Mouse (Mus musculus) cerebellum, postnatal 14 days (tissue): ENCODE measurements around the gene Gm34653.
"Not testable (repeated sequence)": the region's sequence is repeated elsewhere in the genome, so short reads cannot be mapped to it uniquely, and the experiment has no call there.

Experiments used
- DNase-seq, 2 experiments: peaks; one replicate each; pipeline ENCODE4 v3.0.0; 2021; ENCODE audit warnings: mixed read lengths in 2 of 2

Gm34653 gene

GRCm38 (mm10) chr2:34832766-34833457, at the start of gene Gm34653:
Gm34653 (plus strand) TSS chr2:34833007.
- DNase-seq, result not testable (repeated sequence)

DNA sequence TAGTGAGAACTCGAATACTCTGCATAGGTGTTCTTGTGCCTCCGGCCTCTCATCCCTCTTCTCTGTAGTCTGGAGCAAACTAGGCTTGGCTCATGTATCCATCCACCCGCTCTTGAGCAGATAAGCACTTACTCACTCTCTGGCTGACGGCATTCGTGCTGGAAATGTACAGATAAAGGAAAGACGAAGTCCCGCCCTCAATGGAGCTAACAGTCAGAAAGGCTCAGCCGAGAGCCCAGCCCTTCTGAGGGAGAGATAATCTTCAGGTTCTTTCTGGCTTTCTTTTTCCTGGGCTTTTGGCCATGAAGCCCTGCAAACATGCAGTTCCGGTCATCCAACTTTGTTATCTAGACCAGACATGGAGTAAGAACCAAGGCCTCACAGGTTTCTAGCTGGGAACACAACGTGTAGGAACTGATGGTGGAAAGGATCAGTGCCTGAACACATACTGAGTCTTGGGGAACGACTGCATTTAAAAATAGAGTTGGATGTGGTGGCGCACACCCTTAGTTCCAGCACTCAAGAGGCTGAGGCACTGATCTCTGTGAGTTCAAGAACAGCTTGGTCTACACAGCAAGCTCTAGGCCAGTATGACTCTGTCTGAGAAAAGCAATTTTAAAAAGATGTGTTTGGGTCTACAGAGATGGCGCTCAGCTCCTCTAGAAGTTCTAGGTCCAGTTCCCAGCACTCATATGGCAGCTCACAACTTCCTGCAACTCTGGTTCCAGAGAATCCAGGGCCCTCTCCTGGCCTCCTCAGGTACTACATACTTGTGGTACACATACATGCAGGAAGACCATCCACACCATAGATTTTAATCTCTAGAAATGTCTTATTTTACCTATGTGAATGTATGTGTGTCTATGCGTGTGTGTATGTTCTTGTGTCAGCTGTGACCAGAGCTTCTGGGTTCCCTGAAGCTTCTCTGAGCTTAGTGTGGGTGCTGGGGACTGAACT, 49.5 kb upstream of the Gm34653 start:
- no peak for DNase-seq

- DNase-seq, result peak; percentile 45 to 56
These were observed 48.7 kb upstream of the Gm34653 start for GRCm38 (mm10) chr2:34784085-34784484.

GRCm38 (mm10) chr2:34790282-34790681, 42.5 kb upstream of the Gm34653 start:
- no peak for DNase-seq

DNA sequence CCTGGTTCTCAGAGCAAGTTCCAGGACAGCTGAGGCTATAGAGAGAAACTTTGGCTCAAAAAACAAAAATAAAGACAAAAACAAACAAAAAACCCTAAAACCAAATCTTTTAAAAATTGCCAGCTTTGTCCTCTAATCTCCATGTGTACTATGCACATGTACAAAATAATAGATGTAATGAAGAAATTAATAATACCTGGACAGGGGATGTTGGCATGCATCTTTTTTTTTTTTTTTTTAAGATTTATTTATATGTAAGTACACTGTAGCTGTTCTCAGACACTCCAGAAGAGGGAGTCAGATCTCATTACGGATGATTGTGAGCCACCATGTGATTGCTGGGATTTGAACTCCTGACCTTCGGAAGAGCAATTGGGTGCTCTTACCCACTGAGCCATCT, 40.3 kb upstream of the Gm34653 start:
- DNase-seq, result not testable (repeated sequence)

- DNase-seq, result no peak
These were observed 38.3 kb upstream of the Gm34653 start for GRCm38 (mm10) chr2:34794511-34794910.

DNA sequence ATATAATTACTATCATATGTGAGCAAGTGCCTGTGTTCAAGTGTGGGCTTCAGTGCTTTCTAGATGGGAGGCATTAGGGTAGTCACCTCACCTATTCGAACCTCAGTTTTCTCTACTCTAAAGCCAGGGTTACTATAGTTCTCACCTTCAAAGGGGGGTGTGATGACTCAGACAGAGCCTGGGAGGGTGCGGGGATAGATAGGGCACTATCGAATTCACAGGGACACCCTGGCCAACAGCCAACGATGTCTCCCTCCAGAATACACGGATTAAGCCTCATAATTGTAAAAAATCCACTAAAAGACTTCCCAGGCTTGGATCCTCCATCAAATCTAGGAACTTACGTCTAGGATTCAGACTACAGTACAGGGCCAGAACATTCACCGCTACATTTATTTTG, 37.4 kb upstream of the Gm34653 start:
- no peak for DNase-seq

DNA sequence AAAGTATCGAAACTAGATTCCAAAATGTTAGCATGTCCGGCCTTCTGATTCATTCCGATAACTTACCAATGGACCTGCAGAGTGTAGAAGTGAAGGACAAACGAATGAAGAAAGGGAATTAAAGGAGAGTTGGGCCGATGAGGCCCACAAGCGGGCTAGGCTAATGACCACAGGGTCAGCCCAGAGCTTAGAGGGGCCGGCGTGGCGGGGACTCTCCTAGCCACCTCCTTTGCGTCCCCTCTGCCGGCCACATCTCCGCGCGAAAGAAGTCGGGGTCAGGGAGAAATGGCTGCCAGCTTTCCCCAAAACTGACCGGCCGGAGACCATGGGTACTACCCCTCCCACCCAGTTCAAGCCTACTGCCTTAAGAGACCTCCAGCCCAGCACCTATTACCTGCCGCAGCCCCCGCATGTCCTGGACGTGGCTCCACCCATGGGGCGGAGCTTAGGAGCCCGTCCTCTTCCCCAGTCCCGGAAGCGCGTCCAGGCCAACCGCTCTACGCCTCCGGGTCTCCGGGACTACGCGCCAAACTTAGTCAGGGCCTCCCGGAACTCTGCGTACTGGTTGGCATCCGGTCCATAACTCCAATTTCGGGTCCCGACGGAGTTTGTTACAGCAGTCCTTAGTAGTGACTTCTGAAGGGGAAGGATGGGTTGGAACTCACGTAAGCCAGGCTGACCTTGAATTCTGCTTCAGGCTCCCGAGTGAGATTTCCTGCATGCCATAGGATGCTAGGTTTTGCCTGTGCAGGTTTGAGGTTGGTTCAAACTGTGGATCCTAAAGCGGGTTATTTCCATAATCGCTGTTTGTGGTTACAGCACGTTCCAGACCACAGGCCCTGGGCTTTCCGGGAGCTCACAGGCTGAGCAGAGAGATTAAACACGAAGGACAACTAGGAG, 33.2 kb upstream of the Gm34653 start, which contains the start of gene Rabepk:
Gene Rabepk, minus strand, starts transcription at position 556 of the 900 bp plus-strand sequence.
- peak; percentile 81 to 82 for DNase-seq

GRCm38 (mm10) chr2:34800371-34800770, 32.4 kb upstream of the Gm34653 start:
- no peak for DNase-seq

GRCm38 (mm10) chr2:34801516-34802482, 31.0 kb upstream of the Gm34653 start:
- DNase-seq, result peak; percentile 97 to 98

DNA sequence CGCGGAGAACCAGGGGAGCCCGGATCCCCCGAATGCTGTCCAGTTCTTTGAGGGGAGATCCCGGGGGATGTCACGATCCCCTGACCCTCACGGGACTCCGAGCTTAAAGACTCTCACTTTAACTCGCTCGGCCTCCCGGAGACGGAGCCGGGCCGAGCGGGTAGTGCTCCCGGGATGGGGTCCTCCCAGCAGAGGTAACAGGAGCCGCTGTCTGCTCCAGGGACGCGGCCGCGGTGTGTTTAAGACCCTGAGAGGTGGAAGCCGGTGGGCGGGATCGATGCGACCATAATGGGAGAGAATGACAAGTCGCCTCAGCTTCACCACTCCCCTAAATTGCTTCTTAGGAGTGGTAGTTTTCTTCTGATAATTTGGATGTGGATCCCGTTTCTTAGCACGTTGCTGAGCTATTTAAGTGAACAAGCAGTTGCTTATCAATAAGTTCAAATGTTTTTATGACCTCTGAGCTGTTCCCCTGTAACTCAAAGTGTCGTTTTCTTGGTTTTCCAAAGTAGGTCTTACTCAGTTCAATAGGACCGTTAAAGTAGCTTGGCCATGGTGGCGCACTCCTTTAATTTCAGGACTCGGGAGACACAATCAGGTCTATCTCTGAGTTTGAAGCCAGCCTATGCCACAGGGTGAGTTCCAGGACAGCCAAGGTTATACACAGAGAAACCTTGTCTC, 30.1 kb upstream of the Gm34653 start:
- peak; percentile 45 to 50 for DNase-seq

DNA sequence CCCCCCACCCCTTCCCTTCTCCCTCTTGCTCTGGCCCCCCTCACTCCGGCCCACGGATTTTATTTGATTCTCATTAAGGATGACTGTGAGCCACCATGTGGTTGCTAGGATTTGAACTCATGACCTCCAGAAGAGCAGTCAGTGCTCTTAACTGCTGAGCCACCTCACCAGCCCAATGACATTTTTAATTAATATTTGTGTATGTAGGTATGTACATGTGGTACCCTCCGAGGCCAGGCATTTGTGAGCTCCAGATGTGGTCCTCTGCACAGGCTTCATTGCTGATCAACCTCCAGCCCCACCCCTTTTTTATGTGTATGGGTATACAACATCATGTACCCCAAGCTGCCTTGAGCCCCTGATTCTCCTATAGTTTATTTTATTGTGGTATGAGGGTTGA, 29.1 kb upstream of the Gm34653 start:
- no peak for DNase-seq

DNA sequence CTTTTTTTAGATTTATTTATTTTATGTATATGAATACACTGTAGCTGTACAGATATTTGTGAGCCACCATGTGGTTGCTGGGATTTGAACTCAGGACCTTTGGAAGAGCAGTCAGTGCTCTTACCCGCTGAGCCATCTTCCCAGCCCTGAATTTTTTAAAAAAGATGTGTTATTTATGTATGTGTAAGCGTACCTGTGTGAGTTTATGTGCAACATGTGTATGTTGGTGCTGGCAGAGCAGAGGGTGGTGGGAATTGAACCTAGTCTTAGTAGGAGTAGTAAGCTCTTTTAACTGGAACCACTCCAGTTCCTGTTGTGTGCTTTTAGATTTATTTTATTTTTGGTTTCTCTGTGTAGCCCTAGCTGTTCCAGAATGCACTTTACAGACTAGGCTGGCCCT, 28.6 kb upstream of the Gm34653 start:
- no peak for DNase-seq

DNA sequence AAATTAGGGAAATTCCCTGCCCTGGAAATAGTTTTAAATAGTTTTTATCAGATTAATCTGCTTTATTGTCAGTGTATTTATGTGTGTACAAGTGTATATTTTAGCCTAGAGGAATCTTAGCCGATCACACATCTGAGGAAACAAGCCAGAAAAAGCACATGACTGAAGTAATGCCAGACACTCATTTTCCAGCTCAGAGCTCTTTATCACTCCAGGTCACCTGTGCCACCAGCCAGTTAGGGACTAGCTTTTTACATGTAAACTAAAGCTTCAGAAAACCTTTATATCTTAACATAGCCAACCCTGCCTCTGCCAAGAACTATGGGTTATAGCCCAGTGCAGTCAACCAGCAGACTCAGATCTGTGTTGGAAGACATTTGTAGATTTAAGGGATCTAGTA, 28.0 kb upstream of the Gm34653 start:
- peak in 1 of 2 experiments; percentile 45 for DNase-seq

DNA sequence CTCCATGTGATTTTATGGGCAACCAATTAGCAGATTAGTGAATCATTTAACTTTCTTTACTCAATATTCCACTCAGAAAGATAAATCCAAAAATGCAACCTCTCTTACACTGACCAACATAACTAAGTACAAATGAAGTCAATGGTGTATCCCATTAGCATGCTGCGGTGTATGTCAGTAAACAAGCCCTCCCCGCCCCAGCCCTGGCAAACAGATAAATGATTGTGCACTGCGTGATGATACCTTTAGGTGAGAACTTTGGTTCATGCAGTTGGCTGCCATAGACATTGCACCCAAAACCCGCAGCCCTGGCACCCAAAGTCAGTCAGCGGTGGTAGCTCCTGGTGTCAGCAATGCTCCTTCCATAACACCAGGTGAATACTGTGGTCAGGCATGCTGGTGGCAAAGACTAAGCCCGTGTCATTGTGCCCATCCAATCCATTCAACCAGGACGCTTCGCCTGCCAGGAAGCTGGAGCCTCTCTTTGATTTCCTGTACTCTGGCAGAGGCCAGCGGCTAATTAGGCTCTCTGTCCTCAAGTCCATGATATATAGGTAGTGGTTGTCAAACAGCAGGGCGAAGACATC, 27.4 kb upstream of the Gm34653 start:
- no peak for DNase-seq

GRCm38 (mm10) chr2:34808057-34808456, 24.8 kb upstream of the Gm34653 start:
- no peak for DNase-seq

DNA sequence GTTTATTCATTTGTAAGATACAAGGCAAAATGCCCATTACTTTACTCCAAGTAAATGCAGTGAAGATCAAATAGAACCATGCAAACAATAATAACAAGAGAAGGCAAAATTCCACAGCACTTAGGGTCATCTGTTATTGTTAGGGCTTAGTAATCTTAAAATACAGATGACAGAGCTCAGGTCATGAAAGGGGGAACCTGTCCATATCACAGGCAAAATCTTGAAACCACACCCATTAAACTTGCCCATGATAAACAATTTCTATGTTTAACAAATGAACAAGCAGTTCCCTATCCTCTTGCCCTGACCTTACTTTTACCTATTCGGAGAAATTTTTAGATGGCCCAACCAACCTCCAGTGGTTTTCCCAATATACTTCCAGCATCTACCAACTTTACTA, 23.2 kb upstream of the Gm34653 start:
- no peak for DNase-seq

- DNase-seq, result no peak
These were observed 22.0 kb upstream of the Gm34653 start for GRCm38 (mm10) chr2:34810775-34811174.

GRCm38 (mm10) chr2:34812706-34813105, 20.1 kb upstream of the Gm34653 start:
- no peak for DNase-seq

- DNase-seq, result not testable (repeated sequence)
These were observed 16.9 kb upstream of the Gm34653 start for GRCm38 (mm10) chr2:34815893-34816292.
